Mouse (Mus musculus) kidney, adult 8-10 months (tissue): ENCODE measurements at regions not wholly inside any gene's neighbourhood (a gene's known extent, or its start where the extent isn't known, plus 50 kb on each side); places are given as distances from the start of the nearest gene placed in this dataset.

ENCODE experiments used
- DNase-seq, 2 experiments: peaks; one replicate each; pipeline ENCODE4 v3.0.0; 2022

DNA sequence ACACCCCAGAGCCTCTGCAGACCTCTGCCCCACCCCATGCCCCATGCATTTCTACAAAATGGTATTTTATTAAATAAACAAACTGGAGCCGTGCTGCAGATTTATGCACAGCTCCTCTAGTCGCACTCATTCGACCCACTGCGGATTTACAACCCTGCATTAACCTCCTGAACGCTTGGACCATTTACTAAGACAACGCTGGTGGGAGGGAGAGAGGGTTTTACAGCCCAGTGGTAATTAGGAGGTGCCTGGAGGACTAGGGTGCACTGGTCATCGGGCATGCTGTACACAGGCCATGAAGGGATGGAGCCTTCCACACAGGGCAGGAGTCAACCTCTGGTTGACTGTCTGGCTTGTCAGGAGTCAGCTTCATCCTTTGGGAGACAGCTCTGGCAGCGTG is 215.2 kb downstream of the Cryba4 start:
- DNase-seq: no peak

- no peak for DNase-seq
These were observed 212.5 kb downstream of the Cryba4 start for GRCm38 (mm10) chr5:112039645-112040372.

DNA sequence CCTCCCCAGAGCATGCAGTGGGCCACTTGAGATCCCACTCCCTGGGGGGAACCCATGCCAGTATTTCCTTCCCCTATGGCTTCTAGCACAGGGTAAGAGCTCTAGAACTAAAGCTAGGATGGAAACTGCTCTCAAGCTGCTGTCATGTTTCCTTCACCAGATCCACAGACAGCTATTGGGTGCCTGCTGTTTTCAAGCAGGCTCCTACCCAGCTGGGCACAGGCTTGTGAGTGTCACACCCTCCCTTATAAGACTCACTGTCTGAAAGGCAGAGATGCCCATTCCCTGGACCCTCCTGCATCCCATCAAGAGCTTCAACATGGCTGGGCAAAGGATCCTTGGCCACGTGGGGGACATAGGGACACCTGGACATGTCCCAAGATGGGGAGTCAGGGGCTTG is 211.6 kb downstream of the Cryba4 start:
- no peak for DNase-seq

- DNase-seq: no peak
These were observed 211.0 kb downstream of the Cryba4 start for GRCm38 (mm10) chr5:112041285-112041684.

DNA sequence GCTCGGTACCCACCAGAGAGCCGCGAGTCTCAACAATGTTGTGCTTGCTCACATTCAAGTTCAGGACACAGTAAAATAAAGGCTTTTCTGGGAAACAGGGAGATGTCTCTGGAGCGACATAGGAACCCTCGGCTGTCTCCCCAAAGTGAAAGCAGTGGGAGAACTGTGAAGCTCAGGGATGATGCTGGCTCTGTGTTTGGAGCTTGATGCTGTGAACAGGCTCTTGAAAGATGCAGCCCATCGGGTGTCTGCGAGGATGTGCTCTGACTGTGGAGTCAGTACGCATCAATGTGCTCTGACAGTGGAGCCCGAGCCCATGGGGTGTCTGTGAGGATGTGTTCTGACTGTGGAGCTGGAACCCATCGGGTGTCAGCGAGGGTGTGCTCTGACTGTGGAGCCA is 210.1 kb downstream of the Cryba4 start:
- DNase-seq: no peak

- no peak for DNase-seq
These were observed 202.1 kb downstream of the Cryba4 start for GRCm38 (mm10) chr5:112050046-112050782.

DNA sequence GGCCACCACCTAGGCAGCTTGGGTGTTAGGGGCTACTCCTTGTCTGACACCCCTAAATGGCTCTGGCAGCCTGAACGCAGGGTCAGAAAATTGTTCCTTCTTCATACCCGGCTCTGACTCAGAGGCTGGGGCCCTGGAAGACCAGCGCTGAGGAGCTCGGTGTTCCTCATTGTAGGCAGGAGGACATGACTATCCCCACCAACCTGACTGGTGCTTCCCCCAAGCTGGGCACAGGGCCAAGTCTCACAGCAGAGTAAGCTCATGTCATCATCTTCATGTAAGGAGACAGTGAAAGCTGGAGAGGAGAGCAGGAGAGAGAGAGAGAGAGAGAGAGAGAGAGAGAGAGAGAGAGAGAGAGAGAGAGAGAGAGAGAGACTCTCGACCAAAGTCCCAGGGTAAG is 201.4 kb downstream of the Cryba4 start:
- no peak for DNase-seq

- no peak for DNase-seq
These were observed 200.5 kb downstream of the Cryba4 start for GRCm38 (mm10) chr5:112051786-112052185.

GRCm38 (mm10) chr5:112053600-112054155 is 198.6 kb downstream of the Cryba4 start:
- no peak for DNase-seq

GRCm38 (mm10) chr5:112055018-112055417 is 197.3 kb downstream of the Cryba4 start:
- no peak for DNase-seq

- DNase-seq: no peak
These were observed 182.4 kb downstream of the Cryba4 start for GRCm38 (mm10) chr5:112069917-112070316.

DNA sequence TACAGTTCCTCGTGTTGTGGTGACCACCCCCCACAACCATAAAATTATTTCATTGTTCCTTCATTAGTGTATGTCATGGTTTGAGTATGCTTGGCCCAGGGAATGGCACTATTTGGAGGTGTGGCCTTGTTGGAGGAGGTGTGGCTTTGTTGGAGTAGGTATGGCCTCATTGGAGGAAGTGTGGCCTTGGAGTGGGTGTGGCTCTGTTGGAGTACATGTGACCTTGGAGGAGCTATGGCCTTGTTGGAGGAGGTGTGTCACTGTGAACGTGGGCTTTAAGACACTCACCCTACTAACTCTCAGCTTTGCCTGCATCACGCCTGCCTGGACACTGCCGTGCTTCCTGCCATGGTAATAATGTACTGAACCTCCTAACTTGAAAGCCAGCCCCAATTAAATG is 179.9 kb downstream of the Cryba4 start:
- DNase-seq: no peak

GRCm38 (mm10) chr5:112077097-112077496 is 175.2 kb downstream of the Cryba4 start:
- DNase-seq: no peak

DNA sequence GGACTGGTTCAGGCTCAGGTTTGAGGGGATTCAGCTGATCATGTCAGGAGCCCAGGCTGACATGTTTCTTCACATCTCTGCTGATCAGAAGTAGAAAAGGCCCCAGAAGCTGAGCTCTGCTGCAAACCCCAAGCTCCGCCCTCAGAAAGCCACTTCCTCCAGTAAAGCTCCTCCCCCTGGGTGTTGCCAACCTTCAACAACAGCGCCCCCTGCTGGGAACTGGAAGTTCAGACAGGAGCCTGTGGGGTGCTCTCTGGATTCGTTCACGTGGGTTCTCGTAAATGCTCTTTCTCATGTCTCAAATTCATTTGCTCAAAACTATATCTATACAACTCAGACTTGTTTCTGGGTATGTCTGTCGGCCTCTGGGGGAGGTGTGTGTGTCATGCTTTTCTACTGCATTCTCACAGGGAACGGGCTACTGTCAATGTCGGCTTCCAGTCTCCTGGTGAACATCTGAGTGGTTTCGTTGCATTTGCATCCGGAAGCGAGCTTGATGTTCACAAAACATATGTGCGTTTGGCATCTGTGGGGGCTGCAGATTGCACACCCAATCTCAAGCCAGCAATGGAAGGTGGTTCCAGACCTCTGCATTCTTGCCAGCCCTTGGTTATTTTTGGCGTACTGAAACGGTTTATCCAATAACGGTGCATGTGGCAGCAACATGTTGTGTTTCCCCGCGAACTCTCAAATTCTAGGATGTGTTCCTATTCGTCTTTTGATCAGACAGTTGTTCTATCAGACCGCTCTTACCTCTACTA is 174.3 kb downstream of the Cryba4 start:
- peak in 1 of 2 experiments; percentile 8 for DNase-seq

DNA sequence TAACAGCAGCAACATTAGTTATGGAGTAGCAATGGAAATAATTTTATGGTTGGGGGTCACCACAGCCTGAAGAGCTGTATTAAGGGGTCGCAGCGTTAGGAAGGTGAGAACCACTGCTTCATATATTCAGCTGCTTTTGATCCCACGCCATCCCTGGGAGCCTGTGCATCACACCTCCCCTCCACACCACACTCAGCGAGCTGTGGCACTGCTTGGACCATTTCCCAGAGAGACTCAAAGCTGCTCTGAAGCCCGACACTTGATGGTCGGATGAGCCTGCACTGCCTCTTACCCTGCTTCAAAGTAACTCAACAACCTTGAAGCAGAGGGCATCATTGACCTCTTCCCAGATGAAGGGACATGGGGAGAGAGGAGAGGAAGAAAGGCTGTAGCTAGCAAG is 171.3 kb downstream of the Cryba4 start:
- no peak for DNase-seq

DNA sequence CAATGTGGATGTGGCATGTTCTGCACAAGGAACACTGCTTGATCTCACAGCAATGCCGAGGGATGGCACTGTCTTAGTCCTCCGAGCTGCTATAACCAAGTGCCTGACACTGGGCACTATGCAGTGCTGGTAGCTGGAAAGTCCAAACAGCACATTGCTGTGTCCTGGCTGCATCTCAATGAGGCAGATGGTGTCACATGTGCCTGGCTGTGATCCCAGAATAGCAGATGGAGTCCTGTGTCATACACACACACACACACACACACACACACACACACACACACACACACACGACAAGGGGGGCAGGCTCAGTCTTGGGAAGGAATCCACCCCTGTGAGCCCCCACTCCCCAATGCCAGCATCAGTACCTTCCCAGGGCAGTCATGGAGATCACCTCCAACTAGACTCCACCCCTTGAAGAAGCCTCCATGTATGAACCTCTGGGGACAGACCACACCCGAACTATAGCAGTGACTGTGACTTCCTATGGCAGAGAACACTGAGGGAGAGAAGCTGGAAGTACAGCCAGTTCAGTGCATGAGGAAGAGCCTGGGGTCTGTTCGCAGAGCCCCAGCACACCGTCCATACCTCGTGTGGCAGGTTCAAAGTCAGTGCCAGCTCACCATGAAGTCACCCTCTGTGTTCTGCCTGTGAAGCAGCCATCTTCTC is 160.3 kb downstream of the Cryba4 start:
- no peak for DNase-seq

- DNase-seq: no peak
These were observed 158.3 kb downstream of the Cryba4 start for GRCm38 (mm10) chr5:112093905-112094571.

- no peak for DNase-seq
These were observed 153.7 kb downstream of the Cryba4 start for GRCm38 (mm10) chr5:112098469-112099085.

DNA sequence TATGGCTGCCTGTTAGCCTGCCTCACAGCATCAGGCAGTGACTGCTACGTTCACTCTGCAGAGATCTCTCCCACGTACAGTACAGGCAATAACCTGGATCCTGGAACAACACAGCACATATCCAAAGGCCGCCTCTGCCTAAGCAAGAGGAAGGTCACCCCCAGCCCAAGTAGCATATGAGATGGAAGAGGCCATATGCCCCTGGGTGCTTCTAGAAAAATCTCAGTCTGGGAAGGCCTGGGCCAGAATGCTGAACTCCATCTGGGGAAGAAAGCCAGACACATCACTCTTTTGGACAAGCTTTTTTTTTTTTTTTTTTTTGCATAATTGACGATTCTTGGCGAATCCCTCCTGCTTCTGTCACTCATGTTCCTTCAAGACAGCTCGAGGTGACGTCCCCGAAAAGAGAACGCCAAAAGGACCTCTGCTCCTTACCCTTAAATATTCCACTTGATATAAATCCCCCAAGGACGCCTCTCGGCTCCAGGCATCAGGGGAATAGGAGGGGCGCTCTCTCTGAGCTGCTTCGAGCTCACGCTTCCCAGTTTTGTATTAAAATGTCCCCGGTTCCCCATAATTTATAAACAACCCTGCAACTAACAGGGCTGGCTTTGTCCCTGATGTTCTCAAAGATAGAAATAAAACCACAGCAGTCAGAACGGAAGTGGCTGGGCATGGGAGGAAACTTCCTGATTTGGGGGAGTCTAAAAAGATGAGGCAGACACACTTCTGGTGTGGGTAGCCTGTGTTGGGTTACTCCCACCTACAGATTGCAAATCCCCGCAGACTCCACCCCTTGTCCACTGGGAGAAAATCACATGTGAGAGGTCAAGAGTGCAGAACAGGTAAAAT is 150.4 kb downstream of the Cryba4 start:
- no peak for DNase-seq

- DNase-seq: no peak
These were observed 141.9 kb downstream of the Cryba4 start for GRCm38 (mm10) chr5:112110306-112110969.
